Mouse (Mus musculus): Measurements from ENCODE around the gene Spem2.

GRCm38 (mm10) chr11:69775716-69776115, 42.5 kb downstream of the Spem2 start:
- TF ChIP-seq CTCF (IDR thresholded peaks at IDR 0.05; ENCODE audit: low read depth, low read length) (no peak), EP300 (IDR thresholded peaks at IDR 0.05; ENCODE audit: insufficient read depth, low read depth, low read length) (no peak)
